Mouse (Mus musculus) lung, adult 2 months (tissue): ENCODE measurements around the gene Eps15.

Source experiments
- CTCF ChIP-seq: fragments of 200-500 bp; IDR thresholded peaks from 2 replicates; pipeline ENCODE4 v1.5.1; 2011; ENCODE audit warnings: mild to moderate bottlenecking, low read length, control low read depth; ENCODE audit not compliant: insufficient read depth
- POLR2A ChIP-seq: fragments of 200-500 bp; IDR thresholded peaks from 2 replicates; pipeline ENCODE4 v1.6.1; 2011; ENCODE audit warnings: low read depth, mild to moderate bottlenecking, control low read depth, low read length, borderline replicate concordance; ENCODE audit errors: extremely low read depth

GRCm38 (mm10) chr4:109255727-109256417, 24.2 kb upstream of the Eps15 start:
- TF ChIP-seq CTCF: no peak
- no peak for TF ChIP-seq POLR2A
